Mouse (Mus musculus) right cerebral cortex, adult 18-20 months (tissue): ENCODE results near the gene Cript.
A peak's percentile ranks its signal among the peaks of the same experiment; 100 is the strongest.
"Not testable (repeated sequence)": the region's sequence is repeated elsewhere in the genome, so short reads cannot be mapped to it uniquely, and the experiment has no call there.

Experiments
- DNase-seq: peaks from one replicate; pipeline ENCODE4 v3.0.0; 2022; ENCODE audit warnings: mixed read lengths

The Cript gene

DNA sequence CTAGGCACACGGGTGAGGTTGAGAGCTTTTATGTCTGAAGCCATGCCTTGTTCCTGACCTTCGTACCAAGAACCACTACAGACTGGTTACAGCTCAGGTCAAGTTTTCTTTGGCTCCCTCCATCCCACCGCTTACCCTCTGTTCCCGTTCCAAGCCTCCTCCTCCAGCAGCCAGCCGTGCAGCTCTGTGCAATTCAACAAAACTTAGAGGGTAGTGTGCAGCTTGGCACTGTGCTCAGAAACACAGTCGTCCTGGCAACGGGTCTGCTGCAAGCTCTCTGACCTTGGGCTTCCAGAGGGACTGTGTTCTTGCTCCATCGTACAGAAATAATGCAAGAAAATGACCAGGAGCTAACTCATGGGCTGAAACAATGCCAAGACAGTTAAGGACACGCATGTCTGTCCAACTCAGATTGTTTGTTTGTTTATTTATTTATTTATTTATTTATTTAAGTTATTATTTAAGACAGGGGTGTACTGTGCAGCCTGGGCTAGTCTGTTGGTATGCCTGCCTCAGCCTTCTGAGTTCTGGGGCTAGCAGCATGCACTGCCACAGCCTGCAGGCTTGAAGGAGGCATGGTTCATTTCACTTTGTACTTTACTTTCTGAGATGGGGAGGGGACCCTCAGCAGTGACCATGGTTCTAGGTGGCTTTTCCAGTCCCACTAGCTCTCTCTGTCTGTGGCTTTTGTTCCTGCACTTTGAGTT, 25.3 kb downstream of the Cript start:
- DNase-seq, result peak; percentile 40

DNA sequence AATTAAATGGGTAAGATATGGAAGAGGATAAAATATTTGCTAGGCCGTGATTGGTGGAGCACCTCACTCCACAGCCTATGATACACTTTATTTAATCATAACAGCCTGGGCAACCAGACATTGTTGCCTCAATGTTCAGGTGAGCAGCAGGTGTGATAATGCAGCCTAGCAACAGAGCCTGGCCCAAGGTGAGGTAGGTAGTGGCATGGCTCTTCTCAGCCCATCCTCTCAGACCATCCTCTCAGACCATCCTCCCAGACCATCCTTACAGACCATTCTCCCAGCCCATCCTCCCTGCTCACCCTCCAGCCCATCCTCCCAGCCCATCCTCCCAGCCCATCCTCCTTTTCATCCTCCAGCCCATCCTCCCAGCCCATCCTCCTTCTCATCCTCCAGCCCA, 26.3 kb downstream of the Cript start:
- no peak for DNase-seq

DNA sequence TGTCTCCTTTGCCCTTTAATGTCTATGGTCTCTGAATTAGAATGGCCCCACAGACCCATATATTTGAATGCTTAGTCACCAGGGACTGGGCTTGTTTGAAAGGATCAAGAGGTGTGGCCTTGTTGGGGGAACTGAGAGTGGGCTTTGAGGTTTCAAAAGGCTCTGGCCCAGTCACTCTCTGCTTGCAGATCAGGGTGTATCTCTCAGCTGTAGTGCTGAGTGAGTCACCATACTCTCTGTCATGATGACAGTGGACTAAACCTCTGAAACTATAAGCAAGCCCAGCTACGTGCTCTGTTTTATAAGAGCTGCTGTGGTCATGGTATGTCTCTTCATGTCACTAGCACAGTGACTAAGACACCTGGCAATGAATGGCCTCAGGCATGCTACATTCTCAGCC, 27.1 kb downstream of the Cript start:
- DNase-seq, result no peak

DNA sequence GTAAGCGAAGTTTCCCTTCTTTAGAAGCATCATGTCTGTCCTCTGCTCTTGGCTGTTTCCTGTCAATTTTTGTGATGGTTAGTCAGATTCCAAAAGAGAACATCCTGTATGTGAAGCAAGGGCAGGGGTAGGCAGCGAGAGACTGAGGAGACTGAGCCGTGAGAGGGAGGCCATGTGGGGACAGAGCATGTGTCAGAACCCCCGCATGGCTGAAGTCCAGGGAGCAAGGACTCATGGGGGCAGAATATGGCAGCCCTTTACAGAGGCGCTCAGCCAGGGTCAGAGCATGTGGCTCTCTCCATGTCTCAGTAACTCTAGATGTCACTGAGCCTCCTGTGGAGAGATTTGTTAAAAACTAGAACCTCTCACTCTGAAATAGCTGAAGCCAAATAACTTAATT, 28.6 kb downstream of the Cript start:
- no peak for DNase-seq

DNA sequence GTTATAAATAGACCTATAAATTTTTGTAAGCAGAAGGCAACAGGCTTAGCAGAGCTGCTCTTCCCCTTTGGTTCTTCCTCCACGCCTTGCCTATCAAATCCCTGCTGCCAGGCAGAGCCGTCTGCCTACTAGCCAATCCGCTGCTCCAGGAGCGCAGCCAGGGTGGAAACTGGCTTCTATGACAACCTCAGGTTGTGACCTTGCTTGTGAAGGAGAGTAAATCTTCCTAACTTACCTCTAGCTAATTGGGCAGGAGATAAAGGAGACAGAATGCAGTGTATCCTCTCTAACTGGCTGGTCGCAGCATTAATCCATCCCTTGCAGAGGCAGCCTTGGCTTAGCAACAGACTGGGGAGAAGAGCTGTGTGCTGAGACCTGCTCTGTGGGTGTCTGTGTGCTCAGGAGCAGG, 29.7 kb downstream of the Cript start:
- peak; percentile 60 for DNase-seq

DNA sequence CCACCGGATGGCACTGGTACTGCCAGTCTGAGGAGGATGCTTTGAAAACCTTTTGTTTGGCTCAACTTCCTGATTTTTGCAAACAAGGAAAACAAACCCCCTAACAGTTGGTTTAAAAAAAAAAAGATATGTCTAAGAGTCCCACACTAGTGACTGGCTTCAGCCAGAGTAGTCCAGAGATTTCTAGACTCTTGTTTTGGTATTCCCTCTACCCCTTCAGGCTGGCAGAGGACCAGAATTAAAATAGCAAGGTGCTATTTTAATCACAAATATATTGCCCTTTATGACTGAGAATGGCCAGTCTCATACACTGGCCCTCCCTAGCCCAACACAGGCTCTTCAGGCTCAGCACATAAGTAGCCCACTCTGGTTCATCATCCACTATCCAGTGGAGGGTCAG, 30.3 kb downstream of the Cript start:
- no peak for DNase-seq

DNA sequence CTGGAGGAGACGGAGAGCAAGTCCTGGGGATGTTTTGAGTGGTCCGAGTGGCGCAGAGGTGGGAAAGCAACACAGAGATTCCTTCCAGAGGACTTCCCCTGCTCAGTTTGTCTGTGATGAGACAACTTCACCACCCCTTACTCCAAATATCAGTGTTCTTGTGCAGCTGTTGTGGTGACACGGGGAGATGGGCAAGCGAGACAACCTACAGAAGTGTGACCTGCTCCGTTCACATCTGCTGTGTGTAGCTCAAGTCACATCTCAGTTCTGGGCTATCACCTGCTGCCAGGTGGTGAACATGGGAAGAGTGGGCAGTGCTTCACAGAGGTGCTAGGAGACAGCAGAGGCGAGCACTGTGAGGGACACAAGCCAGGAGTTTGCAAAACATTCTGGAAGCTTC, 31.4 kb downstream of the Cript start:
- DNase-seq, result no peak

DNA sequence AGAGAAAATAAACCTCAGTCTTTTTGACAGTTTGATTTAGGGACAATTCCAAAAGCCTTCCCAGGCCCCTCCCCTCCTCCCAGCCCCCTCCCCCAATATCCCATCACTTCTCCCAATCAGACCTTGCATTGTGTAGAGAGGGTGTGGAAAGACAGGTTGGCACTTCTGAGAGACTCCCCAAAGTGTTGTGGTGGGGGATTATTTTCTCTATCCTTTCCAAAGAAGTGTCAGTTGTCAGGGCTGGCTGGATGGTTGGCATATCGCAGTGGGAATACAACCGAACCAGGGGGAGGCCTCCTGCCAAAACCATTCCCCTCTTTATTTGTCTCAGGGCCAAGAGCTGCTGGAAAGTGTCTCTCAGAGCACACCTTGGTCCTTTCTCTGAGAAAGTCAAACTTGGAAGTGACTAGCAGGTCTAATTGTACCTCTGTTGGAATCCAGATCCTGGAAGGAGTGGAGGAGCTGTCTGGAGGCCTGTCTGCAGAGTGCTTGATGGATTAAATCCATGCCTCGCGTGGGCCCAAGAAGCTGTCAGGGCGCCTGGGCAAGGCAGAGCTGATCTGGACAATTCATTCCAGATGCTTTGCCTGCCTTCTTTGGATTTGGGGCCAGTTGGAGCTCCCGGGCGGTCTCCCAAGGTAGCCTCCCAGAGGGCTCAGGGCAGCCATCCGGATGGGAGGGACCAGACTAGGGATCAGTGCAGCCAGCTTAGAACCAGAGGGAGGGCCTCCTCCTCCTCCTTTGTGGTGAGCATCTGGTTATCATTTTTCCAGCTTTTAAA, 32.3 kb downstream of the Cript start:
- no peak for DNase-seq

DNA sequence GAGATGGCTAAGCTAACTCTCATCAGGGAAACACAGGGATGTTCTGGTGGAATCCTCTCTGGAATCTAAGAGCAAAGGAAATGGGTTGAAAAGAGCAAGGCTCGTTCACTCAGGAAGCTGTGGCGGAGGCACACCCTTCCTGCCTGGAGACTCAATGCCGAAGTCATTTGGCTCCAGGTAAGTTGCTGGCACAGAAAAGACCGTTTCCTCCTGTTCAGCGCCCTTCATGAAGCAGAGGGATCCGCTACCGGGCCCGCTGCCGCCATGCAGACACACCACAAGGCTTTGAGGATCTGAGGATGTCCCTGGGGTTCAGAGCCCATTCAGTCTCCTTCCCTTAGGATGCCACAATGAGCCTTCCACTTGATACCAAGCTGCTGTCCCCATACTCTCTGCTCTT, 37.3 kb downstream of the Cript start:
- DNase-seq, result no peak

DNA sequence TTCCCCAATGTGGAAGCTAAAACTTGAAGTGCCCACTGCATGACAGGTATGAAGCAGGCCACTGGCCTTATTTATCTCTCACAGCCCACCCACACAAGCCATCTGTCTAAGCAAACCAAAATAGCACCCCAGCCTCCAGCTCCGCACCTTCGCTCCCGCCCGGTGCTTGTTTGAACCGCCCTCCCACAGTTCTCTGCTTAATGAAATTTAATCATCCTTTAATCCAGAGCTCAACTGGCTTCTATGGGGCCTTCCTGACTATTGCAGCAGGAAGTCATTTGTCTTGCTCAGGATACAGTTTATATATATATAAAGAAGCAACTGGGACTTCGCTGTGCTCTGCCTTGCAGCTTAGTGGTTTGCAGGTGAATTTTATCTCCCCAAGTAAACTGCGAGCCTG, 38.1 kb downstream of the Cript start:
- no peak for DNase-seq

DNA sequence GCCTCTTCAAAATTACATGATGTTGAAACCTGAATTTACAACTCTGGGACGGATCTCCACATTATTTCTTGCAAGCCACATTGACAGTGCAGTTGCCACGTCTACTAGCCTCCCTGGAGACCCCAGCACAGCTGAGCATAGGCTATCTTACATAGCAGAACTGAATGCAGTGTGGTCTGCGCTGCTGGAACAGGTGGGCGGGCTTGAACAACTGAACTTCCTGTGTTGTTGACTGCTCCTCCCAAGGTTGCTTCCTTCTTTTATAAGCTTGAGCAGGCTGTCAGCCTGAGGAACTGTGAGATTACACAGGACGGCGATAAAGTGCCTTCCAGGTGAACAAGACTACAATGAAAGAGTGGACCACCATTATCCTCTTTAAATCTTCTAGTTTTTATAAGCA, 38.6 kb downstream of the Cript start:
- no peak for DNase-seq

DNA sequence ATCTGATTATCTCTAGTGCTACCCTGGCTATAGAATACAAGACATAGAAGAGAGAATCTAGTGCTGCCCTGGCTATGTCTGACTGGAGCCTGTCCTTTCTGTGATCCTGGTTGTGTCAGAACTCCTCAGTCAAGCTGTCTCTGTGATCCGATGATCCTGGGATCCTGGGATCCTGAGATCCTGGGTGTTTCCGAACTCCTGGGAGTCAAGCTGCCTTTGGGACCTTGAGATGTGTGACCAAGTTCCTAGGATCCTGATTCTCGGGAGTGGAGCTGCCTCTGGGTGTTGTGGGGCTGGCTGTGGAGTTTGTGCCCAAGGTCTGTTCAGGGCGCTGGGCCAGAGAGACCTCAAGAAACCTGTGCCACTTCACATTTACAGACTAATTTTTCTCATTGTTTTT, 43.6 kb downstream of the Cript start:
- DNase-seq, result no peak

DNA sequence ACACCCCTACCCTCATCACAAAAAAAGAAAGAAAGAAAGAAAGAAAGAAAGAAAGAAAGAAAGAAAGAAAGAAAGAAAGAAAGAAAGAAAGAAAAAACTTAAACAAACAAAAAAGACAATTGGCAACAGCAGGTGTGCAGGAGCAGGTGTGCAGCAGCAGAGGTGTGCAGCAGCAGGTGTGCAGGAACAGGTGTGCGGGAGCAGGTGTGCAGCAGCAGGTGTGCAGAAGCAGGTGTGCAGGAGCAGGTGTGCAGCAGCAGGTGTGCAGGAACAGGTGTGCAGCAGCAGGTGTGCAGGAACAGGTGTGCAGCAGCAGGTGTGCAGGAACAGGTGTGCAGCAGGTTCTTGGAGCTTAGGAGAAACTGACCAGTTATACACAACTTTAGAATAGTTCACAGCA, 46.8 kb downstream of the Cript start:
- DNase-seq, result not testable (repeated sequence)

DNA sequence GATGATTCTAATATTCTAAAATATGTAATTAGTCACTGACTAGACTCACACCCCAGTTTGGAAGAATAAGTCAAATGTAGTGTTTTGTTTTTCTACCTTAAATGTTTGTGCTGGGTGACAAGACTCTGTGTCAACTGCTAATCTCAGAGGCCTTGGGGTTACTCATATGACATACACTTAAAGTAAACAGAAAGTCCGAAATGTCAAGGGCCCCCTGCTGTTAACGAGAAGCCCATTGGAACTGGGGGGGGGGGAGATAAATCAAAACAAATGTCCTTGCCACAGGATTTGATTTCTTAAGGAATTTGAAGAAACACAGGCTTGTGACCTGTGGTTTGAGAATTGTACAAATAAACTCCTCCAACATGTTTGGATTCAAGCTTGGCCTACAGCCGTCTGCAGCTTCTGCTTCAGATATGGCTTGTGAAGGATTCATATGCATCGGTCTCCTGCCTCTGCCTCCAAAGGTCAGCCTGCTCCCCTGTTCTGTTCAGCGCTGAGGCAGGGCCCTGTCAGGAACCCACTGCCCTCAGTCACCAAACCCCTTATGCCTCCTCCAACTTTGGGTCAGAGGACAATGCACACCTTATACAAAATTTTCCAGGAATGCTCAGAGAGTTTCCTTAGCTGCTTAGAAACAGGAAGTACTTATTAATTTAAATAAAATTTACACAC, 47.6 kb downstream of the Cript start:
- no peak for DNase-seq

DNA sequence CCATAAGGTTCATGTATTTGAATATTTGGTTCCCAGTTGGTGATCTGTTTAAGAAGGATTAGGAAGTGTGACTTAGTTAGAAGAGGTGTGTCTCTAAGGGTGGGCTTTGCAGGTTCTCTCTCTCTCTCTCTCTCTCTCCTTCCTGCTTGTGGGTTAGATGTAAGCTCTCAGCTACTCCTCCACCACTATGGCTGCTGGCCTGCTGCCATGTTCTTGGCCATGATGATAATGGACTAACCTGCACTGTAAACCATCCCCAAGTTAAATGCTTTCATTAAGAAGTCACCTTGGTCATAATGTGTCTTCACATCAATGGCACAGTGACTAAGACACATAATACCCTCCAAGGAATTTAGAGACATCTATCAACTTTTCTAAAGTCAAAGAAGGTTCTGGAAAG, 48.1 kb downstream of the Cript start:
- no peak for DNase-seq

DNA sequence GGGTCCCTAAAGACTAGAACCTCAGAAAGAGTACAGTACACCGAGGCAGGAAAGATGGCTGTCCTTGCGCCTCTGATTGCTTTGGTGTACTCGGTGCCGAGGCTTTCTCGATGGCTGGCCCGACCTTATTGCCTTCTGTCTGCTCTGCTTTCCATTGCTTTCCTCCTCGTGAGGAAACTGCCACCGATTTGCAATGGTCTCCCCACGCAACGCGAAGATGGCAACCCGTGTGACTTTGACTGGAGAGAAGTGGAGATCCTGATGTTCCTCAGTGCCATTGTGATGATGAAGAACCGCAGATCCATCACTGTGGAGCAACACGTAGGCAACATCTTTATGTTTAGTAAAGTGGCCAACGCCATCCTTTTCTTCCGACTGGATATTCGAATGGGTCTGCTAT, 52.9 kb downstream of the Cript start:
- DNase-seq, result not testable (repeated sequence)

DNA sequence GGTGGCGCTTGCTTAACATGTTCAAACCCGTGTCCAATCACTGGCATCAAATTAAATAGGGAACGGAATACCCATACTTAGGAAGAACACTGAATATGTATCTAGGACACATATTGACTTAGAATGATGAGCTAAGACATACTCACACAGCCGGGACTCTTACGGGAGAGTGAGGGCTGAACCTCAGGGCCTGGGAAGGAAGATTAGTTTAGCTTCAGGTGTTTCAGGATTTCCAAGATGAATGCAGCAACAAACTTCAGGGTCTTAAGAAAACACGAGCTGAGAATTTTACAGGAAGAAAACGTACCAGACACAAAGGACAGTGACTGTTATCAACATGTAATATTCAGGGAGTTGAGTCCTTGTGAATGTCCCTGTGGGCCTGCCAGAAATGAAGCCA, 55.4 kb downstream of the Cript start:
- DNase-seq, result no peak

DNA sequence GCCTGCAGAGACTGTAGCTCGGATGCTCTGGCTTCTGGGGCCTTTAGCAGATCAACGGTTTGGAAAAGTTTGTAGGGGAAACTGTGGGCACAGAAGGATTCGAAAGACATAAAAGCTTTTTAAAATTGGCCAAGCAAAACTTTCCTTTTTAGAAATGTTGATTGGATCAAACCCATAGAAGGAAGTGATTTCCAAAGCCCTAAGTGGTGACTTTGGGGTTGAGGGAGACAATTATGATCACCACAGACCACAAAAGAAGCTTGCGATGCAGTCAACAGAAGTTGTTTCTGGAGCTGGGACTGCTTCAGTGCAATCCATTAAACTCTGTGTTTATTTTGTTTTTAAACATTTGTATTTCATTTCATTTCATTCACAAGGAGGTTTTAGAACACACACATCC, 57.2 kb downstream of the Cript start:
- no peak for DNase-seq

DNA sequence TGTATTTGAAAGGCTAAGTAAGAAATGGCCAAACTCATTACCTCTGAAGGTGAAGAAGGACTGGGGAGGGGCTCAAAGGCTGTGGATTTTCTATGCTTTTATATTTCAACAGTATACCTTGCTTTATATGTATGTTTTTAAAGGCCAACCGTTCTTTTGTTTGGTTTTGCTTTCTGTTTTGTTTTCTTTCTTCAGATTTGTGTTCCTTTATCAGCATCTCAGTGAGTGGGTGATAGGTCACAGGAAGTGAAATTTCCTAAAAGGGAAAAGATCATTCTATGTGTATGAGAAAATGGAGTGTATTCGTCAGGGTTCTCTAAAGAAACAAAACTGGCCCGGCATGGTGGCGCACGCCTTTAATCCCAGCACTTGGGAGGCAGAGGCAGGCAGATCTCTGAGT, 58.3 kb downstream of the Cript start:
- no peak for DNase-seq
